Mouse (Mus musculus) liver, adult 2 months (tissue): ENCODE measurements around the gene Nrp1. TPM values are rescaled to one million over a fixed set of nuclear protein-coding genes. Genes with fewer than 3 reads are reported as not detected.
A peak's percentile ranks its signal among the peaks of the same experiment; 100 is the strongest.

Experiments used
- DNase-seq: peaks from one replicate; pipeline ENCODE4 v3.0.0-alpha.2; 2011; ENCODE audit warnings: low read depth, low spot score; ENCODE audit errors: extremely low read depth
- H3K27ac ChIP-seq: fragments of 200-500 bp; replicated peaks from 2 replicates; pipeline ENCODE4 v1.5.1; 2012; ENCODE audit warnings: low read depth, mild to moderate bottlenecking, control low read depth, inconsistent platforms, low read length; ENCODE audit not compliant: insufficient read depth
- H3K27me3 ChIP-seq: fragments of 200-500 bp; 2 replicates; pipeline ENCODE4 v1.6.1; 2012; ENCODE audit warnings: mild to moderate bottlenecking, moderate library complexity, low read length, inconsistent platforms; ENCODE audit not compliant: control insufficient read depth, insufficient read depth
- H3K36me3 ChIP-seq: fragments of 200-500 bp; 2 replicates; pipeline ENCODE4 v1.6.1; 2012; ENCODE audit warnings: low read length, inconsistent platforms; ENCODE audit not compliant: control insufficient read depth, insufficient read depth
- H3K4me1 ChIP-seq: fragments of 200-500 bp; 2 replicates; pipeline ENCODE4 v1.6.1; 2011; ENCODE audit warnings: low read length; ENCODE audit not compliant: control insufficient read depth, insufficient read depth
- H3K4me3 ChIP-seq: fragments of 200-500 bp; 2 replicates; pipeline ENCODE4 v1.5.1; 2011; ENCODE audit warnings: low read depth, mild to moderate bottlenecking, control low read depth, low read length, moderate library complexity; ENCODE audit not compliant: insufficient read depth
- H3K79me2 ChIP-seq: fragments of 200-500 bp; 2 replicates; pipeline ENCODE4 v1.6.1; 2012; ENCODE audit warnings: inconsistent platforms, mild to moderate bottlenecking, low read length, moderate library complexity; ENCODE audit not compliant: control insufficient read depth, insufficient read depth
- H3K9ac ChIP-seq: fragments of 200-500 bp; 2 replicates; pipeline ENCODE4 v1.6.1; 2012; ENCODE audit warnings: low read depth, mild to moderate bottlenecking, control low read depth, inconsistent platforms, low read length
- CTCF ChIP-seq: fragments of 200-500 bp; IDR thresholded peaks from 2 replicates; pipeline ENCODE4 v1.5.1; 2011; ENCODE audit warnings: low read depth, low read length, control low read depth
- POLR2A ChIP-seq: fragments of 200-500 bp; IDR thresholded peaks from 2 replicates; pipeline ENCODE4 v1.6.1; 2011; ENCODE audit warnings: low read length, control low read depth; ENCODE audit not compliant: insufficient read depth; ENCODE audit errors: extremely low read depth
- WGBS: fragments of 180-500 bp; shearing (Covaris S2); methylation state at CpG from one replicate; pipeline ENCODE4 v1.1.7; 2018; 5-methylcytosine and 5-hydroxymethylcytosine counted together
- polyA plus RNA-seq: library from polyadenylated mRNA; depleted of rRNA; stranded (reverse); fragments of >200 nt; gene quantifications from 2 replicates; pipeline ENCODE4 v1.2.3, GENCODE M21; 2012
- total RNA-seq: library from RNA; depleted of rRNA; stranded (reverse); fragments of >200 nt; gene quantifications from 2 replicates; pipeline ENCODE4 v1.2.3, GENCODE M21; 2014

The Nrp1 gene
- total and polyA plus RNA-seq, 2 experiments, result 22.2 to 54.1 TPM

DNA sequence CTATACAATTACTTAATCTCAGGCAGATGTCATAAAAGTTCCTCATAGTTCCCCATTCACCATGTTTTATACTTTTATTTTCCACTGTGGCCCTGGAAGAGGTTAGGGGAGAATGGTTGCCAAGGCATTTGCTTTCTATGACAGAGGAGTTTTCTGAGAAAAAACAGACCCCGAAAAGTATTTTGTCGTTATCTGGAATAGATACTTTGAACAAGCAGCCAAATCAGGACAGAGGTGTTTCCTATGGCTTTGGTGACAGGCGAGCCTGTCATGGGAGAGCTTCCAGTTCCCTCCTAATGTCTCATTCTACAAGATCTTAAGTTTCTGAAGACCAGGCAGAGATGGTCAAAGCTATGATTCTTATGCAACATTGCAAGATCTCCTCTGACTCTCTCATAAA lies 13.4 kb downstream of the Nrp1 start:
- Histone ChIP-seq H3K4me1 (peaks cover 12% of the 10 kb centered on the region), H3K27ac (no peak overlapping the region), H3K27me3 (no peaks in the 10 kb centered on the region), H3K36me3 (peaks cover 65% of the 10 kb centered on the region), H3K4me3 (no peak overlapping the region), H3K79me2 (peaks cover 36% of the 10 kb centered on the region), H3K9ac (no peak overlapping the region)
- TF ChIP-seq CTCF, result no peak
- TF ChIP-seq POLR2A, result no peak
- no peak for DNase-seq
- 73% methylated on average over 3 of the region's 3 CpGs for WGBS

DNA sequence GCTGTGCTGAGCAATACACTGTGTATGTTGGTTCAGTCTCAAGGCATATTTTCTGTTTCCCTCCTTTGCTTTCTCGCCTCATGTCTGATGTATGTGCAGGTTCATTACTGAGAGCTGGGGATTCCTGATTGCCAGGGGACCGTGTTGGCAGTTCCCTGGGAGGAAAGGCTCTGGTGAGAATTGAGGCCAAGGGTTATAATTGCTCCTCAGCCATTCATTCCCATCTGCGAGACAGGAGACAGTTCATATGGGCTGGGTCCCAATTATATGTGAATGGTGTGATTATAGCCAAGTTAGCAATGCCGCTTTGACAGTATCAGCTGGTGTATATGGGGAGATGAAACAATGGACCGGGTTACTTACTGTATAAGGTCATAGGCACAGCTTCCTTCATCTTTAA lies 14.3 kb downstream of the Nrp1 start:
- TF ChIP-seq CTCF (no peak), POLR2A (no peak)
- H3K27ac ChIP-seq, result peak overlapping the region; percentile 48
- peaks cover 44% of the 10 kb centered on the region for H3K79me2 ChIP-seq
- no peaks in the 10 kb centered on the region for H3K27me3 ChIP-seq
- peaks cover 12% of the 10 kb centered on the region for H3K4me1 ChIP-seq
- WGBS, result 79% methylated on average over 5 of the region's 5 CpGs
- no peak overlapping the region for H3K4me3 ChIP-seq
- peaks cover 60% of the 10 kb centered on the region for H3K36me3 ChIP-seq
- no peak overlapping the region for H3K9ac ChIP-seq
- DNase-seq, result no peak

DNA sequence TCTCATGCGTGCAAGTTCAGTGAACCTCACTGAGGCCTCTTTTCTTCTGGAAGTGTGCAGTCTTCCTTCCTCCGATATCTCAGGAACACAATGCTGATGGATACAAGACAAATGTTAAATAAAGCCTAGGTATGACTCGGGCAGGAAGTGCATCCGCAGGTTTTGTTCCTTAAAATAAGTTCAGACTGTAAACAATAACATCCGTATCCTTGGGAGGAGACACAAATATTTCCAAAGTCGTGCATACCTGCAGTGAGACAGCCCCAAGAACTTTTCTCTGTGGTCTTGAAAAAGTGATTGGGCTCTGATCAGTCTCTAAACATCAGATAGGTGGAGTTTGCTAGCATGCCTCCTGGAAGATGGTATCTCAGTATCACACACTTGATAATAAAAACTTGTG lies 15.0 kb downstream of the Nrp1 start:
- no peak for DNase-seq
- Histone ChIP-seq H3K4me1 (peaks cover 12% of the 10 kb centered on the region), H3K9ac (no peak overlapping the region), H3K27ac (0 out of 2 replicates have a peak overlapping the region, but pooled peaks have one; percentile 20), H3K4me3 (no peak overlapping the region), H3K36me3 (peaks cover 58% of the 10 kb centered on the region), H3K79me2 (peaks cover 49% of the 10 kb centered on the region), H3K27me3 (no peaks in the 10 kb centered on the region)
- TF ChIP-seq POLR2A (no peak), CTCF (no peak)
- 83% methylated on average over 6 of the region's 6 CpGs for WGBS

DNA sequence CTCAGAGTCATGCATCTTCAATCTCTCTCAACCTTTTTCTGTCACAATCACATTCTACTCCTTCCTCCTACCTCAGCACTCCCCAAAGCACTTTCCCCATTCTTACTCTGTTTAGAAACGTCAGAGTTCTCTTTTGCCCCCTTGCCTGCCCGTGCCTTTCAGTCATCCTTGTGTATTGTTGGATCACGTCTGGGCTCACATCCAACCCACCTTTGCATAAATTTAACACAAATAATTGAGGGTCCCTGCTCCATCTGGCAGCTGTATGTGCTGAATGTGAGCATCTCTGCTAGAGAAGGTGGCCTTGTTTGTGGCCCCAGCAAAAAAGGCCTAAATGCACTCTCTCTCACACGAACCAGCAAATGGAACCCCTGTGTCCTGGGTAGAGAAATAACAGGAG lies 16.9 kb downstream of the Nrp1 start:
- Histone ChIP-seq H3K36me3 (peaks cover 50% of the 10 kb centered on the region), H3K4me1 (peaks cover 10% of the 10 kb centered on the region), H3K79me2 (peaks cover 50% of the 10 kb centered on the region), H3K27me3 (no peaks in the 10 kb centered on the region), H3K9ac (no peak overlapping the region), H3K27ac (no peak overlapping the region), H3K4me3 (no peak overlapping the region)
- WGBS, result 78% methylated on average over 4 of the region's 4 CpGs
- no peak for TF ChIP-seq CTCF
- TF ChIP-seq POLR2A, result no peak
- no peak for DNase-seq

DNA sequence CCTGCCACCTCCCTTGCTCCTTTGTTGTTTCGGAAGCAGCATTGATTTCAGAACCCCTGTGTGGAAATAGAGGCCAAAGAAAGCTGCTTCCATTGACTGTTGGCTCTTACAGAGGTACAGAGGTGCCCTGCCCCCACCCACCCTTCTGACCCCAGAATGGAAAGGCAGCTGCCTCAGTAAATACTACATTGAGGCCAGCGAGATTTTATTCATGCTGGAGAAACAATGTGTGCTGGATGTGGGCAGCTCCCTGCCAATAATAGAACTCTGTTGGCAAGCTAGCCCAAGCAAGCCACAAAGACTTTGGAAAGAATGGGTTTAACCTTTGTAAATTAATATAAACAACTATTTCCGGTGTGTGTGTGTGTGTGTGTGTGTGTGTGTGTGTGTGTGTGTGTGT lies 24.8 kb downstream of the Nrp1 start:
- Histone ChIP-seq H3K27ac (peak overlapping the region; percentile 71; the same call in 1 of the 2 replicates), H3K4me1 (peaks cover 34% of the 10 kb centered on the region), H3K27me3 (no peaks in the 10 kb centered on the region), H3K79me2 (peaks cover 29% of the 10 kb centered on the region; the same call in 1 of the 2 replicates), H3K36me3 (peaks cover 17% of the 10 kb centered on the region), H3K4me3 (no peak overlapping the region), H3K9ac (no peak overlapping the region)
- no peak for TF ChIP-seq POLR2A
- no peak for TF ChIP-seq CTCF
- 12% methylated on average over 3 of the region's 3 CpGs for WGBS
- DNase-seq, result peak; percentile 76

DNA sequence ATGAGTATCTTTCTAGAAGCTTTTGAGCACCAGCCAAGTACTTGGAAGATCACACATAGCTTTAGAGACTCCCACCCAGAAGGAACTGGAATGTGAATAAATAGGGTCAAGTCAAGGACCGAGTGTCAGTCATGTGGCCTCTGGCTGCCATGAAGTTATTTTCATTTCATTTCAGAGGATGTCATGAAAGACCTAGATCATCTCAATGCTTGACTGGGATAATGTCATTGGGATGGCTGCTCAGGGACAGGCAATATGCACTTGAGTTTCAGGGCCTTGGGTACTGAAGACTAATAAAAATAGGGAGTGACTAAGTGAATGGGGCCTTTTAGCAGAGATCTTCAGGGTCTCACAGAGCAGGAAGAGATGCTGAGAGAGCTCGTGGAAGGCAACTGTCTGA lies 26.0 kb downstream of the Nrp1 start:
- no peak for DNase-seq
- Histone ChIP-seq H3K79me2 (peaks cover 30% of the 10 kb centered on the region; the same call in 1 of the 2 replicates), H3K36me3 (peaks cover 13% of the 10 kb centered on the region), H3K4me3 (no peak overlapping the region), H3K27ac (no peak overlapping the region; the same call in 1 of the 2 replicates), H3K4me1 (peaks cover 40% of the 10 kb centered on the region), H3K9ac (no peak overlapping the region), H3K27me3 (no peaks in the 10 kb centered on the region)
- TF ChIP-seq POLR2A, result no peak
- no peak for TF ChIP-seq CTCF
- 76% methylated on average over 2 of the region's 2 CpGs for WGBS
